Mouse (Mus musculus) layer of hippocampus, postnatal 36 days (tissue): ENCODE measurements around the gene Pmpcb. TPM values are rescaled to one million over a fixed set of nuclear protein-coding genes. Genes with fewer than 3 reads are reported as not detected.

Experiments
- DNase-seq, 2 experiments: peaks; one replicate each; pipeline ENCODE4 v3.0.0; 2022
- total RNA-seq, 2 experiments: library from RNA; stranded (reverse); gene quantifications; 2 replicates each; pipeline ENCODE4 v1.2.3; 2021

The Pmpcb gene
- total RNA-seq, 2 experiments from 2014 or later = 72.3 to 78.0 TPM

GRCm38 (mm10) chr5:21804837-21805236 lies 67.9 kb downstream of the Pmpcb start:
- DNase-seq = no peak

Other genes starting within 250 kb of the Pmpcb start
- gene Lrrc17, start 193.6 kb upstream of the Pmpcb start, total RNA-seq = under 1 TPM; 0.15 to 0.25 TPM
- under 1 TPM in 1 of 2 experiments, not detected in 1; 0.28 TPM for gene Fbxl13, start 91.5 kb upstream of the Pmpcb start, total RNA-seq
- 10 to 100 TPM; 20.8 to 24.0 TPM for gene Armc10, start 91.3 kb upstream of the Pmpcb start, total RNA-seq
- gene Napepld, start 35.7 kb upstream of the Pmpcb start, total RNA-seq = 10 to 100 TPM; 28.7 to 36.1 TPM
- 10 to 100 TPM; 31.6 to 32.8 TPM for gene Dnajc2, start 48.1 kb downstream of the Pmpcb start, total RNA-seq
- 100 to 1,000 TPM; 114 TPM for gene Psmc2, start 48.1 kb downstream of the Pmpcb start, total RNA-seq
- not detected for gene Slc26a5, start 128.5 kb downstream of the Pmpcb start, total RNA-seq